Mouse (Mus musculus) spleen, adult 2 months (tissue): ENCODE measurements at regions not wholly inside any gene's neighbourhood (a gene's known extent, or its start where the extent isn't known, plus 50 kb on each side); places are given as distances from the start of the nearest gene placed in this dataset.

Experiments used
- CTCF ChIP-seq: fragments of 200-500 bp; IDR thresholded peaks from 2 replicates; pipeline ENCODE4 v1.5.1; 2011; ENCODE audit warnings: mild to moderate bottlenecking, inconsistent platforms; ENCODE audit not compliant: insufficient read depth, insufficient read length, insufficient replicate concordance; ENCODE audit errors: extremely low read depth
- POLR2A ChIP-seq: fragments of 200-500 bp; IDR thresholded peaks from 2 replicates; pipeline ENCODE4 v1.6.1; 2011; ENCODE audit warnings: low read depth, low read length, inconsistent platforms

GRCm38 (mm10) chr10:93369737-93370136 lies 58.8 kb upstream of the Elk3 start:
- TF ChIP-seq POLR2A (no peak), CTCF (no peak)
